Mouse (Mus musculus): ENCODE results near the gene Copz1. TPM values are rescaled to one million over a fixed set of nuclear protein-coding genes. Genes with fewer than 3 reads are reported as not detected.

The Copz1 gene
- total RNA-seq, 1 experiment from 2014 or later, result 145 TPM

GRCm38 (mm10) chr15:103308876-103309580, 36.5 kb downstream of the Copz1 start:
- DNase-seq, result no peak

- no peak for DNase-seq
Measured at GRCm38 (mm10) chr15:103310365-103310910, 37.9 kb downstream of the Copz1 start, which contains the start of gene Gpr84. Gene Gpr84, minus strand, starts transcription at chr15:103310612.

- no peak for DNase-seq
Measured at GRCm38 (mm10) chr15:103313495-103314095, 41.1 kb downstream of the Copz1 start.

GRCm38 (mm10) chr15:103314181-103314580, 41.7 kb downstream of the Copz1 start:
- DNase-seq, result no peak

GRCm38 (mm10) chr15:103315011-103315502, 42.5 kb downstream of the Copz1 start:
- DNase-seq, result peak; percentile 85

GRCm38 (mm10) chr15:103315979-103316776, 43.7 kb downstream of the Copz1 start:
- DNase-seq, result no peak

GRCm38 (mm10) chr15:103317120-103317519, 44.6 kb downstream of the Copz1 start:
- no peak for DNase-seq

GRCm38 (mm10) chr15:103317731-103318130, 45.2 kb downstream of the Copz1 start:
- no peak for DNase-seq

GRCm38 (mm10) chr15:103318201-103318816, 45.8 kb downstream of the Copz1 start:
- DNase-seq, result no peak

- no peak for DNase-seq
Measured at GRCm38 (mm10) chr15:103321076-103321475, 48.6 kb downstream of the Copz1 start.

- no peak for DNase-seq
Measured at GRCm38 (mm10) chr15:103322396-103322795, 49.9 kb downstream of the Copz1 start.

GRCm38 (mm10) chr15:103323070-103323454, 50.5 kb downstream of the Copz1 start:
- peak; percentile 64 for DNase-seq

GRCm38 (mm10) chr15:103323455-103324247, 51.1 kb downstream of the Copz1 start:
- DNase-seq, result peak; percentile 91

- DNase-seq, result no peak
Measured at GRCm38 (mm10) chr15:103333081-103333615, 60.6 kb downstream of the Copz1 start.

- DNase-seq, result no peak
Measured at GRCm38 (mm10) chr15:103333738-103334137, 61.2 kb downstream of the Copz1 start.

- DNase-seq, result no peak
Measured at GRCm38 (mm10) chr15:103334194-103334593, 61.7 kb downstream of the Copz1 start.

- no peak for DNase-seq
Measured at GRCm38 (mm10) chr15:103335040-103335439, 62.5 kb downstream of the Copz1 start.

- no peak for DNase-seq
Measured at GRCm38 (mm10) chr15:103335488-103336235, 63.1 kb downstream of the Copz1 start.

GRCm38 (mm10) chr15:103336996-103337667, 64.6 kb downstream of the Copz1 start:
- no peak for DNase-seq

- no peak for DNase-seq
Measured at GRCm38 (mm10) chr15:103338829-103339165, 66.3 kb downstream of the Copz1 start.
